Mouse (Mus musculus) spleen, adult 12 weeks (tissue): ENCODE measurements around the gene Ltb.
A peak's percentile ranks its signal among the peaks of the same experiment; 100 is the strongest.

ENCODE experiments used
- DNase-seq: peaks from one replicate; pipeline ENCODE4 v3.0.0; 2022; ENCODE audit warnings: low spot score

The Ltb gene

DNA sequence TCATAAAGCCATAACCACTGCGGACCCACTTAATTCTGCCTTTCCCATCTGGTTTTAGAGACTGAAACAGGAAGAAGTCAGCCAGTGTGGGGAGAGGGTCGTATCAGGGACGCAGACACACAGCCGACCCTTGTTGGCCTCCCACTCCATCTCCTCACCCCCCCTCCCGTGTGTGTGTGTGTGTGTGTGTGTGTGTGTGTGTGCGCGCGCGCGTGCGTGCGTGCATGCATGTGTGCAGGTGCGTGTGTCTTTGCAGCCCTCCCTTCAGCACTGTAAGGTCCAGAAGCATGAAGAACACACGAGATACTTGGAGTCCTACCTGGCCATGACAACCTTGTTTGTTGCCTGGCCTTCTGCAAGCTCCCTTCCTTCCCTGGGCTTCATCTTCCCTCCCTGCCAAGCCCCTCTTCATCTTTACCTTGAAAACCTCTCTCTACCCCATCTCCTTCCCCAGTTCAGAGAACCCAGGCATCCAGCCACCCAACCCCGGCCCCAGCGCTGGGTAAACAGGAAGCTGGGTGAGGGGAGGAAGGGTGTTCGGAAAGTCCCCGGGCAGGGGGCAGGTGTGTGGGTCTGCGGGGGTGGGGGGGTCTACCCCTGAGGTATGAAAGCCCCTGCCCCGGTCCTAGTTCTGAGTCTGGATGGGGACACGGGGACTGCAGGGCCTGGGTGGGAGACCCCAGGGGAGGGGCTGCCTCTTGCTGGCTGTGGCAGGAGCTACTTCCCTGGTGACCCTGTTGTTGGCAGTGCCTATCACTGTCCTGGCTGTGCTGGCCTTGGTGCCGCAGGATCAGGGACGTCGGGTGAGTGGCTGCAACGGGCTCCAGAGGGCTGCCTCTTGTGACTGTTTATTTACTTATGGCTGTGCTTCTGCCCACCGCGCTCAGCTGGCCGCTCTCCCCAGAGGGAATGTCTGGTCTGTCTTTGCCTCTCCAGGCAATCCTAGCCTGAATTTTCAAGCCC lies at the start of gene Ltb:
TSS of gene Ltb (plus strand) at position 559 of the 963 bp plus-strand sequence.
- DNase-seq, result no peak

GRCm38 (mm10) chr17:35146139-35146538 lies 48.1 kb upstream of the Ltb start:
- no peak for DNase-seq

GRCm38 (mm10) chr17:35147348-35147747 lies 46.9 kb upstream of the Ltb start:
- no peak for DNase-seq

DNA sequence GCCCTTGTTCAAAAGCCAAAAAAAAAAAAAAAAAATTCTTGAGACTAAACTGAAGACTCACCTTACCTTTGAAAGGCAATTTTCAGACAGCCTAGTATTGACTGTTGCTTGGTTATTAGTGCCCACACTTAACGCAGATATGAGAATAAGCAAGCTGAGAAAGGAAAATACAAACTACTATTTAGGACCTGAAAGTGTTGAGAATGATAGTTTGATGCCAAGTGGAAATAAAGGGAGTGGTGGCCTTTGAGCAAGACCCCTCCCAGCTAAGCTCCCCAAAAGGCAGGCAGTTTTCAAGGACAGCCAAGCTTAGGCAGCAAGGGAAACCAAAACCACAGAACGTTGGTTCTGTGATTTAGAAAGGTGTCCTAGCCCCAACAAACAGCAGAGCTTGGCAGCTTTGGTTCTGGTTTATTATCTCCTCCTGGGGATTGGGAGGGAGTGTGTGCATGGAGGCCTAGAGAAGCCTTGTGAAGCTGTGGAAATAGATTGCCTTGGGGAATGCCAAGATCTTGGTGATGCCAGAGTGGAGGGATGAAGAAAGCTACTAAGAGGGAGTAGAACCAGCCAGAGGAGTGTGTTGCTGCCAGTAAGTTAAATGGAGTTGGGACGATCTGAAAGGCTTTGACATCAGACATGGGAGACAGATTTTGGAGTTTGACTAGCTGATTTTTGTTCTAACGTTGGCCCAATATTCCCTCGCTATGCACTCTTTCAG lies 46.2 kb upstream of the Ltb start:
- no peak for DNase-seq

DNA sequence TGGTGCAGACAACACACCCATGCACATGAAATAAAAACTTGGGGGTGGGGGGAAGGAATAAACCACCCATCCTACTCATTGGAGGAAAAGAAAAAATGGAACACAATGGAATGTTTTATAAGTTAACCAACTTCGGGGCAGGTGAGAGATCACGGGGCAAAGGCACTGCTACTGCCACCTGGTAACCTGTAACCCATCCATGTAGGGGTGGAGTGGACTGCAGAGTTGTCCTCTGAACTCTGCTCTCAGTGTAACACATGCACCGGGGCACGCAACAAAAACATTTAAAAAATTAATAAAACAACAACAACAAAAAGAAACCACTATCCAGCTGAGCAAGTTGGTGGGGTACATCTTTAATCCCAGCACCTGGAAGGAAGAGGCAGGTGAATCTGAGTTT lies 42.1 kb upstream of the Ltb start:
- DNase-seq, result no peak

DNA sequence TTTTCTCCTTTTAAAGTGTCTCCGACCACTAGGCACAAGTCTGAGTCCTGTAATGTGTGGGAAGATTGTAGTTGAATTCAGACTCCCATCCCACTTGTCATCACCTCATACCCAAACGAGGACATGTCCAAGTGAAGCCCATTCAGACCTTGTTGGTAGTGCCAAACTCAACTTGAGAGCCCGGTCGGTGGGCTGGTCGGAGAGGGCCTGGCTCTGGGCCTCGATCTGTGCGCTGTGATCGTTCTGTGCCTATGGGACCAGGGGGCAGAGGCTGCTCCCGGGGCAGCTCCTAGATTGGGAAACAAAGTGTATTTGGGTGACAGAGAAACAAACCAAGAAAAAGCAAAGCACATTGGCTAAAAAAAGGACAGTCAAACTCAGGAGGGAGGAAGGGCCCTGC lies 41.2 kb upstream of the Ltb start:
- DNase-seq, result no peak

GRCm38 (mm10) chr17:35153931-35154330 lies 40.3 kb upstream of the Ltb start:
- no peak for DNase-seq

- DNase-seq, result no peak
Observed at GRCm38 (mm10) chr17:35154616-35155015, 39.6 kb upstream of the Ltb start.

GRCm38 (mm10) chr17:35155451-35155850 lies 38.8 kb upstream of the Ltb start:
- no peak for DNase-seq

- DNase-seq, result no peak
Observed at GRCm38 (mm10) chr17:35156461-35157200, 37.6 kb upstream of the Ltb start.

DNA sequence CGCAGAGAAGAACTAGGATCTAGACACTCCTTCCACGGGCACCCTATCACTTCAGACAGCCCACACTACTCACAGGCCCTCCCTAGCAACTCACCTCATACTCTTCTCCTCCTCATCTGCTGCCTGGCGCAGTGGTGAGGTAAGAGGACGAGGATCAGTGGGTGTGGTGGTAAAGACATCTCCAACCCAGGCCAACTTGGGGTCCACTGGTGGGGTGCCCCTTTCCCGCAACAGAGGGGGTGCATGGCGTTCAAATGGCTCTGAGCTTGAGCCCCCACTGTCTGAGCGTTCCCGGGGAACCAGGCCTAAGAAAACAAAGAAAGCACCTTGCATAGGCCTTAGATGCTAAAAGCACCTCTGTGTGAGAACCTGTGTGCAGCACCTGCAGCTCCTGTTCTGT lies 37.0 kb upstream of the Ltb start:
- DNase-seq, result no peak

DNA sequence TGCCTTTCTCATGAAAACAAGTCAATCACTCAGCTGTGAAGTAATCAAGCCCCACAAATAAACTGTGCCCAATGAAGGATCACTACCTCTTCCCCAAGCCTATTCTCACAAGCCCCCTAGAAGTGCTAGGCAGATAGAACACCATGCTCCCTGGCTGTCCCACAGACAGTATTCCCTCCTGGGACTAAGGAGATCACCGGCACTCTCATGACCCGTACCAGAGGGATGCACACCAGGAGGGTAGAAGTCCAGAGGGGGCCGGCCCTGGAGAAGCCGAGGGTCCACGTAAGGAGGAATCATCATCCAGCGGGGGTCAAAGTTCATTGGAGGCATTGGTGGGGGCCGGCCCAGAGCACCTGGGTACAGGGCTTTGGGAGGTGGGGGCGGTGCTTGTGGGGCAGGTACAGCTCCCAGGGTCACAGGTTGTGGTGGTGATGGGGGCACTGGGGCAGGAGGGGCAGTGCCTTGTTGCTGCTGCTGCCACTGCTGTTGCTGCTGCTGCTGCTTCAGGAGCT lies 36.5 kb upstream of the Ltb start:
- DNase-seq, result no peak

DNA sequence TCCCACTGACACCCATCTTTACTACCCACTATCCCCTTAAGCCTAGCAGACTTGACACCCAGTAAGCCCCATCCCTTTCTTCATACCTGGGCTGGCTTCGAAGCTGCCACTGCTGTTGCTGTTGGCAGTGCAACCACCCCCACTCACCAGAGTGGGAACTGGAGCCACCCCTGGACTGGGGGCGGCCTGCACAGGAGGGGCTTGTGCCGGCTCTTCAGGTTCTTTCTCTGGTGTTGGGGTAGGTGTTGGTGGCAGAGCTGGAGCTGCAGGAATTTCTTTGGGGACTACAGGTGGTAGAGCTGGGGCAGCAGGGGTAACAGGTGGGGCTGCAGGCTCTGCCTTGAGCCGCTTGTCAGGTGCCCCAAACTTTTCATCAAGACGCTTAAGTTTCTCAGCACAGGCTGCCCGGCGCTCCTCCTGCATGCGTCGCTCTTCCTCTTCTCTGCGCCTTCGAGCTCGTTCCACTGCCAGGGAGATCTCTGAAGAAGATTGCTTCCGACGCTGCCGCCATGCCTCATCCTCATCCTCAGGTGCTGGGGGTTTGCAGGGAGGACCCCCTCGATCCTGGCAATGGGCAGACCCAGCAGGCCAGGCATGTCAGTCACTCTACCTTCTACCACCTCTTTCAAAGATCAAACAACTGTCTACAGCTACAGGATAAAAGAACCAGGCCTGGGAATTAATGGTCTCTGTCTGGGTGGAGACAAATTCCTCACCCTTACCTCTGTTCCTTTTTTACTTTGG lies 35.2 kb upstream of the Ltb start:
- no peak for DNase-seq

DNA sequence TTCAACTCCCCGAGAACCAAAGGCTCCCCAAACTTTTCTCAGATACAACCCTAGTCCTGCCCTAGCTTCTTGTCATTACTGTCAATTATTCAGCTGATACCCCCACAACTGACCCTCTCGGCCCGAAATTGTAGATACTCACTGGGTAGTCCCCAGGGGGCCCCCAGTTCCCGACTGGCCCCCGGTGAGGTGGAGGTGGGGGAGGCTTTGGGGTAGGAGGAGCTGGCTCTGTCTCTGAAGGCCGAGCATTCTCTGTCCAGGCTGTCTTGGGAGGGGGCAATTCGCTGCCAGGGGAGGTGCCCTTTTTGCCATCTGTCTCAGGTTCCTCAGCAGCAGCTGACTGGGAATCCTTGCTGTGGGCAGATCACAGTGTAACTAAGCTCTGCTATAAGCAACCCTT lies 34.6 kb upstream of the Ltb start:
- no peak for DNase-seq

DNA sequence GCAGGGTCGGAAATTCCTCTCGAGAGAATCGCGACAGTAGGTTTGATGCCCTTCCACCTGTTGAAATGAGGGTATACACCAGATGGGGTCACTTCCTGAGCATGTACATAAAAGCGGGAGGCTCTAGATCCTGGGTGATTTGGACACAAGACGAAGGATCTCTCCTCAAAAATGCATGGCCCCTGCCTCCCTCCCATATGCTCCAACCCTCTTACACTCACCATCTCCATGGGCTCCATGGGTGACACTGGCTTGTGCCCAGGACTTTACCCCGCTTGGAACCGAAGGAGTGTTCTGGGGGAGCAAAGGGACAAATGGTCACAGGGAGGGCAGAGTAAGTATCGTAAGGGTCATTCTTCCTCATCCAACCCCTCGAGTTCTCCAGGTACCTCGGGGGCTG lies 32.8 kb upstream of the Ltb start:
- DNase-seq, result no peak

- DNase-seq, result no peak
Observed at GRCm38 (mm10) chr17:35162121-35162520, 32.1 kb upstream of the Ltb start.

DNA sequence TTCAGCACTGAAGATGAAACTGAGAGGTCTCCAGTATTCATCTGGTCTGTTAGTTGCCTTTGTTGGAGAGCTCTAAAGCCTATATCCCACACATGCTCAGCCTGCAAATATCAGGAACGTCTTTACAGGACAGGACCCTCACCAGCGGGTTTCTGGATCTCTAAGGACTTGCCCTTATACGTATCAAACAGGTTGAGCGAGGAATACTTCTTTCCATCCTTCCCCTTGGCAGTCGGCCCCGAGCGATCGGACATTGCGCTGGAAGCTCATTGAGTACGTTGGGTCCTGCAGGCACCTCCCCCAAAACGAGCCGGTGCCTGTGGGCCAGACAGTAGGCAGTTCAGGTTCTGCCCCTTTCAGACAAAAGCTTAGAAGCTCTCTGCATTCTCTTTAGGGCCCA lies 31.5 kb upstream of the Ltb start:
- DNase-seq, result no peak

- no peak for DNase-seq
Observed at GRCm38 (mm10) chr17:35163326-35164081, 30.7 kb upstream of the Ltb start.

DNA sequence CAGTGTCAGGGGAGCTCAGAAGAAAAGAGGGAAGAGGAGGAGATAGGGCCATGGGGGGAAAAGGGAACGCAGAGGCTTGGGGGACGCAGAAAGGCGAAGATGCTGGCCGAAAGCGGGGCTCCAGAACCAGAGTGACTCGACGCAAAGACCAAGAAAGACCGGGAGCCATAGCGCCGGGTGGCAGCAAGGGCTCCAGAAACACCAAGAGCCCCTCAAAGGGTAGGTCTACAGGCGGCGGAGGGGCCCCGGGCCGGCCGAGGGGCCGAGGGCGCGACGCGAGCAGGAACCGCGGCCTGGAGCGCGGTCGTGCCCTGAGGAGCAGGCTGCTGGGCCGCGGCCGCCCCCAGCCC lies 30.0 kb upstream of the Ltb start:
- DNase-seq, result no peak

- DNase-seq, result peak; percentile 92
Observed at GRCm38 (mm10) chr17:35164568-35165450, 29.4 kb upstream of the Ltb start, which contains the start of gene Prrc2a. TSS of gene Prrc2a (minus strand) at chr17:35164897.
